Mouse (Mus musculus) liver, embryonic 13.5 days (tissue): ENCODE measurements around the gene Raver2. TPM values are rescaled to one million over a fixed set of nuclear protein-coding genes. Genes with fewer than 3 reads are reported as not detected.
A peak's percentile ranks its signal among the peaks of the same experiment; 100 is the strongest.

Experiments
- ATAC-seq: fragments of 200-750 bp; cut with Nextera tagmentation; 2 replicates; pipeline ENCODE4 v1.8.0; 2017; ENCODE audit warnings: low read depth, mild to moderate bottlenecking, moderate number of reproducible peaks, moderate library complexity
- DNase-seq: peaks from one replicate; pipeline ENCODE4 v3.0.0; 2022
- H3K27ac ChIP-seq: fragments of 300-500 bp; sonication (generic); 2 replicates; pipeline ENCODE4 v1.5.1; 2015; ENCODE audit warnings: moderate library complexity, mild to moderate bottlenecking, inconsistent platforms
- H3K27me3 ChIP-seq: fragments of 300-500 bp; sonication (generic); 2 replicates; pipeline ENCODE4 v1.6.1; 2015; ENCODE audit warnings: mild to moderate bottlenecking, inconsistent platforms
- H3K36me3 ChIP-seq: fragments of 300-500 bp; sonication (generic); 2 replicates; pipeline ENCODE4 v1.6.1; 2015; ENCODE audit warnings: mild to moderate bottlenecking, inconsistent platforms
- H3K4me1 ChIP-seq: fragments of 300-500 bp; sonication (generic); replicated peaks from 2 replicates; pipeline ENCODE4 v1.6.1; 2015; ENCODE audit warnings: inconsistent platforms
- H3K4me2 ChIP-seq: fragments of 300-500 bp; sonication (generic); 2 replicates; pipeline ENCODE4 v1.6.1; 2015; ENCODE audit warnings: inconsistent platforms, mild to moderate bottlenecking, moderate library complexity
- H3K4me3 ChIP-seq: fragments of 300-500 bp; sonication (generic); replicated peaks from 2 replicates; pipeline ENCODE4 v1.5.1; 2015; ENCODE audit warnings: mild to moderate bottlenecking, inconsistent platforms
- H3K9ac ChIP-seq: fragments of 300-500 bp; sonication (generic); 2 replicates; pipeline ENCODE4 v1.6.1; 2015; ENCODE audit warnings: mild to moderate bottlenecking, inconsistent platforms
- H3K9me3 ChIP-seq: fragments of 300-500 bp; sonication (generic); replicated peaks from 2 replicates; pipeline ENCODE4 v1.6.1; 2016; ENCODE audit warnings: inconsistent platforms
- WGBS: fragments of 180-500 bp; shearing (Covaris S2); methylation state at CpG from one replicate; pipeline ENCODE4 v1.1.7; 2015; ENCODE audit not compliant: insufficient replicate concordance; 5-methylcytosine and 5-hydroxymethylcytosine counted together
- polyA plus RNA-seq: library from polyadenylated mRNA; unstranded; fragments of >200 nt; fragmentation: Nextera tagmentation; extraction: Ambion mirVana; gene quantifications from 2 replicates; pipeline ENCODE4 v1.2.1, GENCODE M21; 2015

Gene Raver2
- polyA plus RNA-seq, 1 experiment from 2014 or later: 0.44 TPM

GRCm38 (mm10) chr4:101107122-101107521 lies 38.3 kb downstream of the Raver2 start:
- Histone ChIP-seq H3K36me3 (no peaks in the 10 kb centered on the region), H3K27ac (no peak overlapping the region), H3K27me3 (no peaks in the 10 kb centered on the region), H3K4me1 (no peaks in the 10 kb centered on the region), H3K9ac (no peak overlapping the region), H3K4me2 (no peak overlapping the region), H3K9me3 (no peaks in the 10 kb centered on the region), H3K4me3 (no peak overlapping the region)
- DNase-seq (no peak), ATAC-seq (no peak)
- 70% methylated on average over 12 of the region's 12 CpGs for WGBS

GRCm38 (mm10) chr4:101121002-101121401 lies 52.2 kb downstream of the Raver2 start:
- ATAC-seq (no peak), DNase-seq (no peak)
- no peak overlapping the region for H3K4me2 ChIP-seq
- H3K27me3 ChIP-seq: no peaks in the 10 kb centered on the region
- WGBS: 66% methylated on average over 7 of the region's 7 CpGs
- H3K9me3 ChIP-seq: no peaks in the 10 kb centered on the region
- H3K4me3 ChIP-seq: no peak overlapping the region
- H3K4me1 ChIP-seq: no peaks in the 10 kb centered on the region
- H3K36me3 ChIP-seq: no peaks in the 10 kb centered on the region
- no peak overlapping the region for H3K27ac ChIP-seq
- H3K9ac ChIP-seq: no peak overlapping the region

GRCm38 (mm10) chr4:101135013-101135412 lies 66.2 kb downstream of the Raver2 start:
- Histone ChIP-seq H3K27ac (no peak overlapping the region), H3K36me3 (no peaks in the 10 kb centered on the region), H3K4me3 (no peak overlapping the region), H3K4me1 (no peaks in the 10 kb centered on the region), H3K27me3 (no peaks in the 10 kb centered on the region), H3K4me2 (no peak overlapping the region), H3K9ac (no peak overlapping the region), H3K9me3 (no peaks in the 10 kb centered on the region)
- DNase-seq: no peak
- 74% methylated on average over 8 of the region's 8 CpGs for WGBS
- ATAC-seq: no peak

- ATAC-seq (no peak), DNase-seq (no peak)
- WGBS: 86% methylated on average over 14 of the region's 14 CpGs
- Histone ChIP-seq H3K4me3 (no peak overlapping the region), H3K27ac (no peak overlapping the region), H3K4me2 (no peak overlapping the region), H3K9ac (no peak overlapping the region), H3K4me1 (no peaks in the 10 kb centered on the region), H3K36me3 (no peaks in the 10 kb centered on the region), H3K9me3 (no peaks in the 10 kb centered on the region), H3K27me3 (no peaks in the 10 kb centered on the region)
Observed at GRCm38 (mm10) chr4:101135909-101136308, 67.1 kb downstream of the Raver2 start.

GRCm38 (mm10) chr4:101137975-101138374 lies 69.2 kb downstream of the Raver2 start:
- H3K27ac ChIP-seq: no peak overlapping the region
- no peaks in the 10 kb centered on the region for H3K36me3 ChIP-seq
- no peaks in the 10 kb centered on the region for H3K27me3 ChIP-seq
- no peak for DNase-seq
- H3K4me3 ChIP-seq: no peak overlapping the region
- no peak overlapping the region for H3K4me2 ChIP-seq
- WGBS: 66% methylated on average over 11 of the region's 11 CpGs
- ATAC-seq: no peak
- H3K9me3 ChIP-seq: no peaks in the 10 kb centered on the region
- H3K9ac ChIP-seq: no peak overlapping the region
- H3K4me1 ChIP-seq: no peaks in the 10 kb centered on the region

GRCm38 (mm10) chr4:101141768-101142167 lies 73.0 kb downstream of the Raver2 start:
- WGBS: 62% methylated on average over 5 of the region's 5 CpGs
- H3K4me3 ChIP-seq: no peak overlapping the region
- DNase-seq: no peak
- no peak for ATAC-seq
- no peak overlapping the region for H3K9ac ChIP-seq
- H3K4me2 ChIP-seq: no peak overlapping the region
- H3K36me3 ChIP-seq: no peaks in the 10 kb centered on the region
- H3K4me1 ChIP-seq: no peaks in the 10 kb centered on the region; the same call in 1 of the 2 replicates
- no peak overlapping the region for H3K27ac ChIP-seq
- H3K27me3 ChIP-seq: no peaks in the 10 kb centered on the region
- no peaks in the 10 kb centered on the region for H3K9me3 ChIP-seq

- H3K4me2 ChIP-seq: no peak overlapping the region
- no peak overlapping the region for H3K9ac ChIP-seq
- no peak overlapping the region for H3K27ac ChIP-seq
- no peaks in the 10 kb centered on the region for H3K9me3 ChIP-seq
- no peaks in the 10 kb centered on the region; the same call in 1 of the 2 replicates for H3K4me1 ChIP-seq
- ATAC-seq (no peak), DNase-seq (no peak)
- H3K36me3 ChIP-seq: no peaks in the 10 kb centered on the region
- 35% methylated on average over 4 of the region's 4 CpGs for WGBS
- no peak overlapping the region for H3K4me3 ChIP-seq
- H3K27me3 ChIP-seq: no peaks in the 10 kb centered on the region
Observed at GRCm38 (mm10) chr4:101143901-101144300, 75.1 kb downstream of the Raver2 start.

GRCm38 (mm10) chr4:101144361-101144760 lies 75.6 kb downstream of the Raver2 start:
- Histone ChIP-seq H3K27ac (no peak overlapping the region), H3K4me3 (no peak overlapping the region), H3K27me3 (no peaks in the 10 kb centered on the region), H3K9ac (no peak overlapping the region), H3K36me3 (no peaks in the 10 kb centered on the region), H3K9me3 (no peaks in the 10 kb centered on the region), H3K4me2 (no peak overlapping the region), H3K4me1 (no peaks in the 10 kb centered on the region; the same call in 1 of the 2 replicates)
- 74% methylated on average over 4 of the region's 4 CpGs for WGBS
- no peak for ATAC-seq
- DNase-seq: no peak

GRCm38 (mm10) chr4:101144790-101145189 lies 76.0 kb downstream of the Raver2 start:
- no peak overlapping the region for H3K9ac ChIP-seq
- no peaks in the 10 kb centered on the region for H3K9me3 ChIP-seq
- no peak overlapping the region for H3K4me3 ChIP-seq
- no peaks in the 10 kb centered on the region; the same call in 1 of the 2 replicates for H3K4me1 ChIP-seq
- WGBS: 79% methylated on average over 7 of the region's 7 CpGs
- ATAC-seq: no peak
- H3K36me3 ChIP-seq: no peaks in the 10 kb centered on the region
- no peaks in the 10 kb centered on the region for H3K27me3 ChIP-seq
- DNase-seq: no peak
- H3K4me2 ChIP-seq: no peak overlapping the region
- H3K27ac ChIP-seq: no peak overlapping the region

- no peaks in the 10 kb centered on the region for H3K27me3 ChIP-seq
- DNase-seq: peak; percentile 26
- H3K9ac ChIP-seq: no peak overlapping the region
- H3K4me1 ChIP-seq: no peaks in the 10 kb centered on the region; the same call in 1 of the 2 replicates
- H3K27ac ChIP-seq: no peak overlapping the region
- 31% methylated on average over 9 of the region's 9 CpGs for WGBS
- no peaks in the 10 kb centered on the region for H3K9me3 ChIP-seq
- no peak for ATAC-seq
- H3K4me2 ChIP-seq: no peak overlapping the region
- no peak overlapping the region for H3K4me3 ChIP-seq
- H3K36me3 ChIP-seq: peaks cover 9% of the 10 kb centered on the region; the same call in 1 of the 2 replicates
Observed at GRCm38 (mm10) chr4:101146047-101146745, 77.4 kb downstream of the Raver2 start.

- no peak overlapping the region for H3K27ac ChIP-seq
- no peak overlapping the region for H3K9ac ChIP-seq
- H3K4me1 ChIP-seq: no peaks in the 10 kb centered on the region; the same call in 1 of the 2 replicates
- WGBS: 74% methylated on average over 11 of the region's 11 CpGs
- H3K4me3 ChIP-seq: no peak overlapping the region
- H3K4me2 ChIP-seq: no peak overlapping the region
- no peaks in the 10 kb centered on the region for H3K9me3 ChIP-seq
- DNase-seq (no peak), ATAC-seq (no peak)
- H3K27me3 ChIP-seq: no peaks in the 10 kb centered on the region
- peaks cover 15% of the 10 kb centered on the region for H3K36me3 ChIP-seq
Observed at GRCm38 (mm10) chr4:101146891-101147655, 78.3 kb downstream of the Raver2 start.
